Mouse (Mus musculus): ENCODE data around the gene Lexm. TPM values are rescaled to one million over a fixed set of nuclear protein-coding genes. Genes with fewer than 3 reads are reported as not detected.

Lexm gene
- polyA plus RNA-seq, 1 experiment from 2014 or later = 0.79 TPM

- Histone ChIP-seq H3K9ac (replicated peaks) (no peak within 1 kb of the TSS), H3K4me2 (replicated peaks) (no peak within 1 kb of the TSS), H3K27me3 (peaks cover 58% of the 10 kb centered on the region), H3K36me3 (no peaks in the 10 kb centered on the region), H3K27ac (replicated peaks) (no peak within 1 kb of the TSS), H3K4me1 (peaks cover 6% of the 10 kb centered on the region), H3K4me3 (no peak within 1 kb of the TSS), H3K9me3 (no peaks in the 10 kb centered on the region)
- ATAC-seq (ENCODE audit: low FRiP score, low read depth) = no peak
- 30% methylated on average over 16 of the region's 16 CpGs for WGBS
Observed at GRCm38 (mm10) chr4:106622030-106622493, 5.0 kb upstream of the Lexm start, which contains the start of gene Ttc22. TSS of gene Ttc22 (plus strand) at chr4:106622432.

- H3K4me2 ChIP-seq (replicated peaks) = no peak overlapping the region
- H3K9ac ChIP-seq (replicated peaks) = no peak overlapping the region
- no peaks in the 10 kb centered on the region for H3K9me3 ChIP-seq
- H3K4me3 ChIP-seq = no peak overlapping the region
- peaks cover 9% of the 10 kb centered on the region for H3K4me1 ChIP-seq
- H3K27ac ChIP-seq (replicated peaks) = no peak overlapping the region
- no peak for ATAC-seq (ENCODE audit: low FRiP score, low read depth)
- WGBS = 69% methylated on average over 3 of the region's 3 CpGs
- peaks cover 62% of the 10 kb centered on the region for H3K27me3 ChIP-seq
- H3K36me3 ChIP-seq = no peaks in the 10 kb centered on the region
Observed at GRCm38 (mm10) chr4:106621428-106621827, 4.4 kb upstream of the Lexm start.

- Histone ChIP-seq H3K36me3 (no peaks in the 10 kb centered on the region), H3K4me1 (peaks cover 15% of the 10 kb centered on the region), H3K9ac (replicated peaks) (no peak overlapping the region), H3K4me3 (no peak overlapping the region), H3K9me3 (no peaks in the 10 kb centered on the region), H3K4me2 (replicated peaks) (no peak overlapping the region), H3K27ac (replicated peaks) (no peak overlapping the region), H3K27me3 (peaks cover 55% of the 10 kb centered on the region)
- no peak for ATAC-seq (ENCODE audit: low FRiP score, low read depth)
- 84% methylated on average over 4 of the region's 4 CpGs for WGBS
Observed at GRCm38 (mm10) chr4:106618898-106619297, 1.9 kb upstream of the Lexm start.

- peaks cover 15% of the 10 kb centered on the region for H3K4me1 ChIP-seq
- H3K4me3 ChIP-seq = no peak overlapping the region
- no peaks in the 10 kb centered on the region for H3K36me3 ChIP-seq
- peaks cover 30% of the 10 kb centered on the region for H3K27me3 ChIP-seq
- H3K4me2 ChIP-seq (replicated peaks) = no peak overlapping the region
- H3K9ac ChIP-seq (replicated peaks) = no peak overlapping the region
- 74% methylated on average over 12 of the region's 12 CpGs for WGBS
- no peak for ATAC-seq (ENCODE audit: low FRiP score, low read depth)
- no peaks in the 10 kb centered on the region for H3K9me3 ChIP-seq
- no peak overlapping the region for H3K27ac ChIP-seq (replicated peaks)
Observed at GRCm38 (mm10) chr4:106615637-106616036, 1.4 kb downstream of the Lexm start.

GRCm38 (mm10) chr4:106614881-106615280 is 2.2 kb downstream of the Lexm start:
- H3K27ac ChIP-seq (replicated peaks) = no peak overlapping the region
- no peak for ATAC-seq (ENCODE audit: low FRiP score, low read depth)
- H3K4me1 ChIP-seq = peaks cover 15% of the 10 kb centered on the region
- H3K4me2 ChIP-seq (replicated peaks) = no peak overlapping the region
- no peak overlapping the region for H3K4me3 ChIP-seq
- no peak overlapping the region for H3K9ac ChIP-seq (replicated peaks)
- no peaks in the 10 kb centered on the region for H3K36me3 ChIP-seq
- H3K27me3 ChIP-seq = peaks cover 29% of the 10 kb centered on the region
- WGBS = 84% methylated on average over 9 of the region's 9 CpGs
- no peaks in the 10 kb centered on the region for H3K9me3 ChIP-seq

- Histone ChIP-seq H3K4me1 (peaks cover 15% of the 10 kb centered on the region), H3K4me2 (replicated peaks) (no peak overlapping the region), H3K9me3 (no peaks in the 10 kb centered on the region), H3K27ac (replicated peaks) (no peak overlapping the region), H3K9ac (replicated peaks) (no peak overlapping the region), H3K4me3 (no peak overlapping the region), H3K27me3 (peaks cover 26% of the 10 kb centered on the region), H3K36me3 (no peaks in the 10 kb centered on the region)
- 41% methylated on average over 7 of the region's 7 CpGs for WGBS
- ATAC-seq (ENCODE audit: low FRiP score, low read depth) = peak; percentile 47
Observed at GRCm38 (mm10) chr4:106614180-106614797, 2.8 kb downstream of the Lexm start.

- Histone ChIP-seq H3K4me3 (no peak overlapping the region), H3K9me3 (no peaks in the 10 kb centered on the region), H3K4me1 (peaks cover 15% of the 10 kb centered on the region), H3K27me3 (peaks cover 26% of the 10 kb centered on the region), H3K9ac (replicated peaks) (no peak overlapping the region), H3K4me2 (replicated peaks) (no peak overlapping the region), H3K36me3 (no peaks in the 10 kb centered on the region), H3K27ac (replicated peaks) (no peak overlapping the region)
- 78% methylated on average over 3 of the region's 3 CpGs for WGBS
- no peak for ATAC-seq (ENCODE audit: low FRiP score, low read depth)
Observed at GRCm38 (mm10) chr4:106613560-106613959, 3.5 kb downstream of the Lexm start.

- no peak for ATAC-seq (ENCODE audit: low FRiP score, low read depth)
- WGBS = 68% methylated on average over 8 of the region's 8 CpGs
Observed at GRCm38 (mm10) chr4:106613105-106613504, 3.9 kb downstream of the Lexm start.

GRCm38 (mm10) chr4:106607905-106608304 is 9.1 kb downstream of the Lexm start:
- no peak overlapping the region for H3K27ac ChIP-seq (replicated peaks)
- no peak for ATAC-seq (ENCODE audit: low FRiP score, low read depth)
- 90% methylated on average over 1 of the region's 1 CpGs for WGBS
- H3K4me1 ChIP-seq = 0 out of 2 replicates have a peak, but pooled peaks cover 2% of the 10 kb centered on the region
- H3K4me3 ChIP-seq = no peak overlapping the region
- no peak overlapping the region for H3K4me2 ChIP-seq (replicated peaks)
- H3K9me3 ChIP-seq = no peaks in the 10 kb centered on the region
- no peaks in the 10 kb centered on the region for H3K36me3 ChIP-seq
- H3K27me3 ChIP-seq = no peaks in the 10 kb centered on the region
- no peak overlapping the region for H3K9ac ChIP-seq (replicated peaks)

More at GRCm38 (mm10) chr4:106613105-106613504, 3.9 kb downstream of the Lexm start:
- no peak overlapping the region for H3K9ac ChIP-seq (replicated peaks)
- H3K9me3 ChIP-seq = no peaks in the 10 kb centered on the region
- no peaks in the 10 kb centered on the region for H3K36me3 ChIP-seq
- peaks cover 15% of the 10 kb centered on the region for H3K4me1 ChIP-seq
- no peak overlapping the region for H3K4me3 ChIP-seq
- no peak overlapping the region for H3K27ac ChIP-seq (replicated peaks)
- H3K27me3 ChIP-seq = peaks cover 26% of the 10 kb centered on the region
- no peak overlapping the region for H3K4me2 ChIP-seq (replicated peaks)

GRCm38 (mm10) chr4:106606639-106607554 is 10.1 kb downstream of the Lexm start:
- Histone ChIP-seq H3K9ac (replicated peaks) (no peak overlapping the region), H3K4me2 (replicated peaks) (peak overlapping the region; percentile 35), H3K4me3 (0 out of 2 replicates have a peak overlapping the region, but pooled peaks have one; percentile 13), H3K4me1 (0 out of 2 replicates have a peak, but pooled peaks cover 2% of the 10 kb centered on the region), H3K27me3 (no peaks in the 10 kb centered on the region), H3K9me3 (no peaks in the 10 kb centered on the region), H3K27ac (replicated peaks) (no peak overlapping the region), H3K36me3 (no peaks in the 10 kb centered on the region)
- peak; percentile 91 for ATAC-seq (ENCODE audit: low FRiP score, low read depth)
- 44% methylated on average over 18 of the region's 18 CpGs for WGBS

- Histone ChIP-seq H3K4me2 (replicated peaks) (no peak overlapping the region), H3K27ac (replicated peaks) (no peak overlapping the region), H3K4me3 (no peak overlapping the region), H3K9me3 (no peaks in the 10 kb centered on the region), H3K36me3 (no peaks in the 10 kb centered on the region), H3K4me1 (no peaks in the 10 kb centered on the region), H3K27me3 (no peaks in the 10 kb centered on the region), H3K9ac (replicated peaks) (no peak overlapping the region)
- WGBS = 89% methylated on average over 4 of the region's 4 CpGs
- no peak for ATAC-seq (ENCODE audit: low FRiP score, low read depth)
Observed at GRCm38 (mm10) chr4:106600770-106601169, 16.3 kb downstream of the Lexm start.

- 59% methylated on average over 1 of the region's 1 CpGs for WGBS
- Histone ChIP-seq H3K9ac (replicated peaks) (no peak overlapping the region), H3K4me1 (no peaks in the 10 kb centered on the region), H3K27ac (replicated peaks) (no peak overlapping the region), H3K27me3 (no peaks in the 10 kb centered on the region), H3K4me2 (replicated peaks) (no peak overlapping the region), H3K4me3 (no peak overlapping the region), H3K9me3 (no peaks in the 10 kb centered on the region), H3K36me3 (no peaks in the 10 kb centered on the region)
- ATAC-seq (ENCODE audit: low FRiP score, low read depth) = no peak
Observed at GRCm38 (mm10) chr4:106599415-106599814, 17.6 kb downstream of the Lexm start.
